Mouse (Mus musculus): ENCODE measurements at regions not wholly inside any gene's neighbourhood (a gene's known extent, or its start where the extent isn't known, plus 50 kb on each side); places are given as distances from the start of the nearest gene placed in this dataset.
"Not testable (repeated sequence)": the region's sequence is repeated elsewhere in the genome, so short reads cannot be mapped to it uniquely, and the experiment has no call there.

GRCm38 (mm10) chr6:63044984-63045383 is 210.7 kb upstream of the Grid2 start:
- DNase-seq (ENCODE audit: extremely low spot score in 1 of 2, low spot score in 1 of 2), result no peak

GRCm38 (mm10) chr6:63064576-63064975 is 191.1 kb upstream of the Grid2 start:
- DNase-seq (ENCODE audit: extremely low spot score in 1 of 2, low spot score in 1 of 2), result not testable (repeated sequence)

DNA sequence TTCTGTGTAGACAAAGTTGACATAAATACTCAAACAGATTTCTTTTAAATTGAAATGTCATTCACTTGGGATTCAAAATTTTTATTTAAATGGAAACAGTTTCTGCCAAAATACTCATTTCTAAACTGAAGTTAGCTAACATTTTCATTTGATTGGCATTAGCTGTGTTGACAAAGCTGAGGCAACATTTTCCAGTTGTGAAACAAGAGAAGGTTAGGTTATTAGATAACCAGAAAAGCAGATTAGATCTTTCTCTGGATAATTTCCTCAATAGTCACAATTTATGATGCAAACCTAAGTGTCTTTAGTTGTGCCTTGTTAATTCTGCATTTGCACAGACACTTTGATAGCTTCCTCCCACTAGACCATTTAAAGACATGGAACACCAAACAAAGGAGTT is 167.5 kb upstream of the Grid2 start:
- no peak for DNase-seq (ENCODE audit: extremely low spot score in 1 of 2, low spot score in 1 of 2)

- not testable (repeated sequence) for DNase-seq (ENCODE audit: extremely low spot score in 1 of 2, low spot score in 1 of 2)
Measured at GRCm38 (mm10) chr6:63128834-63129233, 126.8 kb upstream of the Grid2 start.

GRCm38 (mm10) chr6:63149300-63149699 is 106.4 kb upstream of the Grid2 start:
- no peak for DNase-seq (ENCODE audit: extremely low spot score in 1 of 2, low spot score in 1 of 2)

DNA sequence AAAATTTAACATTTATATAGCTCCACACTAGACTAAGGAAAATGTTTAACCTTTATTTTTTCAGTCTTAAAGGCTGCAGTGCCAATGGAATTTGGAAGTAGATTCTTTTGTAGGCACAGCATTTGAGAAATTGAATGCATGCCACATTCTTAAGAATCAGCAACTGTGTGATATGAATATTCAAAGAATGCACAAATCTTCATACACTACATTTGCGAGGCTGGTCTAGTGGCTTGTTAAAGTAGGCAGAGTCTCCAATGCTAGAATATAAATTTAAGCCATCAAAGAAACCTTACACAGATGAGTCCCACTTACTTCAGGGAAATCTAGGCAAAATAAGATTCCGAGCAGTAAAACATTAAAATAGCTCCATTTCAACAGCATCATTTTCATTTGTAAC is 75.5 kb upstream of the Grid2 start:
- DNase-seq (ENCODE audit: extremely low spot score in 1 of 2, low spot score in 1 of 2), result peak; percentile 6 to 52

Data from frontal cortex, adult 2 months (tissue).